Comparison of ENCODE assay signal across 8 mouse cellular contexts in the genomic region with DNA sequence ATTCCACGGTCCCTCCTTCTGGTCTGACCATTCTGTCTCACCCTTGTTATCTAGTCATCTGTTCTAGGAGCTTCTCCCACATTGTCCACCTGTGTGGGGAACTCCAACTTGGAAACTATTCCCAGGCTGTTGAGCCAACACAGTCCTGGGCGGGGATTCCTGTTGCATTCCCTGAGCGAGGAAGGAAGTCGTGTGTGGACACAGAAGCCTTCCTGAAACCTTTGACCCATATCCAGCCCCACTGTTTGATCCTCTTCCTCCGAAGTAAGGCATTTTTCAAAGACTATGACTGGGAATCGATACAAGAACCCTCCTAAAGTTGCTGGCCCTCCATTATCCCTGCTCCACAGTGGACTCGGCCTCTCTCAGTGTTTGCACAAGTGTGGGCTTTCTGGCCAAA.
A peak's percentile ranks its signal among the peaks of the same experiment; 100 is the strongest.
DNase-seq lines count a peak whose midpoint lies in the region; ATAC-seq lines count a peak whose summit lies in the region.

No protein-coding gene starts in this region.

- peak; percentile 62 for DNase-seq in adrenal gland, postnatal 10 days
- no peak for DNase-seq in adrenal gland, adult (ENCODE audit: inconsistent age in 2 of 2, low spot score in 1 of 2)
- peak; percentile 80 for DNase-seq in lung, postnatal 25 days (ENCODE audit: low spot score)
- DNase-seq in c-Kit-positive CD71-positive TER-119-positive erythroid progenitor cells, embryonic 14.5 days (ENCODE audit: low spot score) = no peak
- no peak for DNase-seq in thymus, postnatal 10 days (ENCODE audit: low spot score in 2 of 2)
- no peak for DNase-seq in layer of hippocampus, adult 9-11 months

- no peaks in the 10 kb centered on the region for H3K27me3 ChIP-seq in heart, embryonic 11.5 days (ENCODE audit: control insufficient read depth, insufficient read depth, low read length)
- no peaks in the 10 kb centered on the region for H3K27me3 ChIP-seq in kidney, embryonic 14.5 days (ENCODE audit: control insufficient read depth, insufficient read depth, low read length)

- peak overlapping the region; percentile 73 for H3K27ac ChIP-seq in heart, embryonic 11.5 days (ENCODE audit: low read depth, low read length)
- H3K27ac ChIP-seq in kidney, embryonic 14.5 days (ENCODE audit: low read depth, low read length) = peak overlapping the region; percentile 49; the same call in 1 of the 2 replicates

- no peaks in the 10 kb centered on the region for H3K36me3 ChIP-seq in heart, embryonic 11.5 days (ENCODE audit: control insufficient read depth, insufficient read depth, low read length)
- H3K36me3 ChIP-seq in kidney, embryonic 14.5 days (ENCODE audit: control insufficient read depth, insufficient read depth, low read length) = no peaks in the 10 kb centered on the region

- no peak overlapping the region for H3K4me3 ChIP-seq in heart, embryonic 11.5 days (ENCODE audit: low read depth, low read length)
- H3K4me3 ChIP-seq in kidney, embryonic 14.5 days (ENCODE audit: low read length) = no peak overlapping the region

- 43% methylated on average over 7 of the region's 7 CpGs for WGBS in heart, embryonic 11.5 days (ENCODE audit: insufficient replicate concordance)
- WGBS in kidney, embryonic 14.5 days = 40% methylated on average over 7 of the region's 7 CpGs

- peaks cover 31% of the 10 kb centered on the region for H3K4me1 ChIP-seq in heart, embryonic 11.5 days (ENCODE audit: control insufficient read depth, insufficient read depth, low read length)
- peaks cover 17% of the 10 kb centered on the region; the same call in 1 of the 2 replicates for H3K4me1 ChIP-seq in kidney, embryonic 14.5 days (ENCODE audit: control insufficient read depth, insufficient read depth, low read length)

- no peak for ATAC-seq in heart, embryonic 11.5 days (replicated peaks; ENCODE audit: insufficient number of reproducible peaks, low FRiP score, low TSS enrichment)
- peak; percentile 5; the same call in 1 of the 2 replicates for ATAC-seq in kidney, embryonic 14.5 days (ENCODE audit: low FRiP score, low TSS enrichment)

- H3K9ac ChIP-seq in heart, embryonic 11.5 days (ENCODE audit: low read depth, low read length) = no peak overlapping the region
- no peak overlapping the region for H3K9ac ChIP-seq in kidney, embryonic 14.5 days (ENCODE audit: low read depth, low read length)

- H3K4me2 ChIP-seq in heart, embryonic 11.5 days = no peak overlapping the region
- no peak overlapping the region for H3K4me2 ChIP-seq in kidney, embryonic 14.5 days (replicated peaks; ENCODE audit: low read depth, low read length)

- H3K9me3 ChIP-seq in heart, embryonic 11.5 days (replicated peaks; ENCODE audit: control insufficient read depth, low read length) = no peaks in the 10 kb centered on the region; the same call in 1 of the 2 replicates
- H3K9me3 ChIP-seq in kidney, embryonic 14.5 days (ENCODE audit: control insufficient read depth, low read length) = no peaks in the 10 kb centered on the region

Comparison
In these comparisons a context has a peak if more than half of its experiments do, and no peak if none do; other contexts are left out.
1. DNase-seq: peak in adrenal gland, postnatal 10 days (single experiment) and lung, postnatal 25 days (single experiment); none in adrenal gland, adult (0 of 2), c-Kit-positive CD71-positive TER-119-positive erythroid progenitor cells, embryonic 14.5 days (single experiment), thymus, postnatal 10 days (0 of 2) and layer of hippocampus, adult 9-11 months (single experiment).